Mouse (Mus musculus) thymus, adult 2 months (tissue): ENCODE data around the gene Caskin1. TPM values are rescaled to one million over a fixed set of nuclear protein-coding genes. Genes with fewer than 3 reads are reported as not detected.

ENCODE experiments used
- DNase-seq: peaks from one replicate; pipeline ENCODE4 v3.0.0; 2021
- H3K27ac ChIP-seq: fragments of 200-500 bp; 2 replicates; pipeline ENCODE4 v1.5.1; 2012; ENCODE audit warnings: low read length, control low read depth; ENCODE audit not compliant: control insufficient read depth, insufficient read depth
- H3K27me3 ChIP-seq: fragments of 200-500 bp; 2 replicates; pipeline ENCODE4 v1.6.1; 2012; ENCODE audit warnings: mild to moderate bottlenecking, low read length, moderate library complexity, mixed read lengths; ENCODE audit not compliant: control insufficient read depth, insufficient read depth
- H3K36me3 ChIP-seq: fragments of 200-500 bp; 2 replicates; pipeline ENCODE4 v1.6.1; 2012; ENCODE audit warnings: mild to moderate bottlenecking, low read length, moderate library complexity; ENCODE audit not compliant: control insufficient read depth, insufficient read depth
- H3K4me1 ChIP-seq: fragments of 200-500 bp; replicated peaks from 2 replicates; pipeline ENCODE4 v1.6.1; 2012; ENCODE audit warnings: low read length; ENCODE audit not compliant: control insufficient read depth, insufficient read depth
- H3K4me3 ChIP-seq: fragments of 200-500 bp; 2 replicates; pipeline ENCODE4 v1.5.1; 2012; ENCODE audit warnings: mild to moderate bottlenecking, low read length, control low read depth, moderate library complexity; ENCODE audit not compliant: control insufficient read depth, insufficient read depth
- CTCF ChIP-seq: fragments of 200-500 bp; IDR thresholded peaks from 2 replicates; pipeline ENCODE4 v1.5.1; 2012; ENCODE audit warnings: mild to moderate bottlenecking, control low read depth, low read length, moderate library complexity, borderline replicate concordance; ENCODE audit not compliant: control insufficient read depth, poor library complexity, insufficient read depth; ENCODE audit errors: extremely low read depth
- POLR2A ChIP-seq: fragments of 200-500 bp; IDR thresholded peaks from 2 replicates; pipeline ENCODE4 v1.6.1; 2012; ENCODE audit warnings: mild to moderate bottlenecking, low read length, control low read depth, moderate library complexity; ENCODE audit not compliant: control insufficient read depth, poor library complexity, insufficient read depth; ENCODE audit errors: extremely low read depth
- WGBS: fragments of 180-500 bp; shearing (Covaris S2); methylation state at CpG from one replicate; pipeline ENCODE4 v1.1.7; 2018; 5-methylcytosine and 5-hydroxymethylcytosine counted together
- polyA plus RNA-seq: library from polyadenylated mRNA; depleted of rRNA; stranded (reverse); fragments of >200 nt; gene quantifications from 2 replicates; pipeline ENCODE4 v1.2.3, GENCODE M21; 2012

Caskin1 gene
- polyA plus RNA-seq, 1 experiment = 0.15 TPM

- Histone ChIP-seq H3K27ac (no peak overlapping the region), H3K4me1 (no peaks in the 10 kb centered on the region), H3K4me3 (no peak overlapping the region), H3K36me3 (peaks cover 13% of the 10 kb centered on the region), H3K27me3 (no peaks in the 10 kb centered on the region)
- WGBS = 94% methylated on average over 30 of the region's 30 CpGs
- TF ChIP-seq POLR2A (no peak), CTCF (no peak)
- DNase-seq = no peak
These were observed 17.0 kb downstream of the Caskin1 start for GRCm38 (mm10) chr17:24505286-24505955.

GRCm38 (mm10) chr17:24506332-24507070 lies 18.1 kb downstream of the Caskin1 start:
- Histone ChIP-seq H3K36me3 (peaks cover 21% of the 10 kb centered on the region), H3K4me1 (no peaks in the 10 kb centered on the region), H3K4me3 (no peak overlapping the region), H3K27ac (no peak overlapping the region), H3K27me3 (no peaks in the 10 kb centered on the region)
- no peak for DNase-seq
- 67% methylated on average over 36 of the region's 36 CpGs for WGBS
- TF ChIP-seq CTCF (no peak), POLR2A (no peak)

GRCm38 (mm10) chr17:24507129-24507664 lies 18.8 kb downstream of the Caskin1 start:
- peaks cover 22% of the 10 kb centered on the region for H3K36me3 ChIP-seq

DNA sequence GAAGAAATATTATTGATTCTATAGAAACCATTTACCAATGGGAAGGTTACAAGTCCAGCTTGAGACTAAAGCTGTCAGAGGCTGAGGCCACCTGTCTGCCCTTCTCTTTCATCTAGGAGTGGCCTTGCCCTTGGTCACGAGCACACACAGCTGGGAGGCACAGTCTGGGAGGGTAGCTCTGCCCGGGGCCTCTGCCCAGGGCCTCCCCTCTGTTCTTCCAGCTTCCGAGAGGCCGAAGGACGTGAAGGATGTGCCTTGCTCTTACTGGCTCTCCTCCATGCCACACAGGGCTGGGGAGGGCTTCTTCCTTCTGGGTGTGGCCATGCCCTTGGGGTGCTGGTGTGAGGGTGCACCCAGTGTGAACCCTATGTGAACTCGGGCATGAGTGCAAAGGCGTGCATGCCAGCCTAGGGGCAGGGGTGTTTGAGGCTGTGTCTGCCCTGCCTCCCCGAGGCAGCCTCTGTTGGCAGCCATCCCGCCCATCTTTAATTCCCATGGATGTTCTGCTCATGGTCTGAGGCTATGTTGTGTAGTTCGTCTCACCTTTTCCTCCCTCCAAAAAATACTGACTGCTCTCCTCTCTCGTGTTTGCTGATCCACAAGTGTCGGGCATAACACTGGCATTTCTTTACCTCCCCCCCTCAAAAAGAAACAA lies 19.5 kb downstream of the Caskin1 start:
- 94% methylated on average over 12 of the region's 12 CpGs for WGBS

More at GRCm38 (mm10) chr17:24507129-24507664, 18.8 kb downstream of the Caskin1 start:
- no peak overlapping the region for H3K27ac ChIP-seq
- whole genome bisulfite sequencing = 85% methylated on average over 19 of the region's 19 CpGs
- no peaks in the 10 kb centered on the region for H3K27me3 ChIP-seq
- H3K4me3 ChIP-seq = no peak overlapping the region
- no peaks in the 10 kb centered on the region for H3K4me1 ChIP-seq
- DNase-seq = no peak
- TF ChIP-seq POLR2A = no peak
- TF ChIP-seq CTCF = no peak

GRCm38 (mm10) chr17:24513609-24514008 lies 25.2 kb downstream of the Caskin1 start:
- Histone ChIP-seq H3K36me3 (peaks cover 54% of the 10 kb centered on the region), H3K27me3 (no peaks in the 10 kb centered on the region), H3K4me1 (no peaks in the 10 kb centered on the region), H3K4me3 (no peak overlapping the region), H3K27ac (no peak overlapping the region)
- WGBS = 77% methylated on average over 5 of the region's 5 CpGs
- TF ChIP-seq POLR2A (no peak), CTCF (0 out of 2 replicates have a peak, but pooled peaks have one; percentile 9)
- DNase-seq = peak; percentile 22

More for the DNA sequence above, 19.5 kb downstream of the Caskin1 start:
- Histone ChIP-seq H3K4me1 (no peaks in the 10 kb centered on the region), H3K4me3 (no peak overlapping the region), H3K27ac (no peak overlapping the region), H3K36me3 (peaks cover 22% of the 10 kb centered on the region), H3K27me3 (no peaks in the 10 kb centered on the region)
- no peak for DNase-seq
- TF ChIP-seq CTCF (no peak), POLR2A (no peak)
